Mouse (Mus musculus) fat pad, adult 2 months (tissue): ENCODE data around the gene Poglut1.

Source experiments
- DNase-seq: peaks from one replicate; pipeline ENCODE4 v3.0.0-alpha.2; 2011; ENCODE audit warnings: low read depth, low spot score; ENCODE audit errors: extremely low read depth

Poglut1 gene

GRCm38 (mm10) chr16:38476312-38477240 lies 73.5 kb downstream of the Poglut1 start:
- DNase-seq, result no peak

GRCm38 (mm10) chr16:38475681-38476311 lies 74.3 kb downstream of the Poglut1 start:
- no peak for DNase-seq
